Mouse (Mus musculus): ENCODE measurements around the gene Frmd4a. TPM values are rescaled to one million over a fixed set of nuclear protein-coding genes. Genes with fewer than 3 reads are reported as not detected.
A peak's percentile ranks its signal among the peaks of the same experiment; 100 is the strongest.

The Frmd4a gene
- polyA plus RNA-seq, 1 experiment from 2014 or later = 64.3 TPM

DNA sequence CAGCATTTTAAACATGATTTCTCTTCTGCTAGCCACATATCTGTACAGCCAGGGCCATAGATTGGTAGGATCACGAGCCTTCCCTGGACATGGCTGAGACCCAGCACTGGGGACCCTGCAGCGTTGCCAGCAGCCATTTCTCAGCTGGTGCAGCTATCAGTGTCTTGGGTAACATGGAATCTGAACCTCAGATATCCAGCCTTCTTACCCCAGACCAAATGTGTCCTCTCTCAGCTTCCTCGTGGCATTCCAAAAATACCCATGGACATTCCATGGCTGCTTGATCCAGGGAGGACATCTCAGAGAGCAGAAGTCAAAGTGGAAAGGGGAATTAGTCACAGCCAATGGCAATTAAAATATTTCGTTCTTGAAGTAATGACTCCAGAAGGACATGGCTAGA is 321.6 kb downstream of the Frmd4a start:
- Histone ChIP-seq H3K4me1 (peaks cover 62% of the 10 kb centered on the region), H3K36me3 (peaks cover 12% of the 10 kb centered on the region), H3K4me3 (no peak overlapping the region), H3K9me3 (replicated peaks) (no peaks in the 10 kb centered on the region), H3K27me3 (ENCODE audit: low read depth, poor library complexity, severe bottlenecking) (no peaks in the 10 kb centered on the region), H3K27ac (peak overlapping the region; percentile 72)
- DNase-seq (ENCODE audit: low spot score) = no peak
- WGBS = 65% methylated on average over 4 of the region's 4 CpGs

DNA sequence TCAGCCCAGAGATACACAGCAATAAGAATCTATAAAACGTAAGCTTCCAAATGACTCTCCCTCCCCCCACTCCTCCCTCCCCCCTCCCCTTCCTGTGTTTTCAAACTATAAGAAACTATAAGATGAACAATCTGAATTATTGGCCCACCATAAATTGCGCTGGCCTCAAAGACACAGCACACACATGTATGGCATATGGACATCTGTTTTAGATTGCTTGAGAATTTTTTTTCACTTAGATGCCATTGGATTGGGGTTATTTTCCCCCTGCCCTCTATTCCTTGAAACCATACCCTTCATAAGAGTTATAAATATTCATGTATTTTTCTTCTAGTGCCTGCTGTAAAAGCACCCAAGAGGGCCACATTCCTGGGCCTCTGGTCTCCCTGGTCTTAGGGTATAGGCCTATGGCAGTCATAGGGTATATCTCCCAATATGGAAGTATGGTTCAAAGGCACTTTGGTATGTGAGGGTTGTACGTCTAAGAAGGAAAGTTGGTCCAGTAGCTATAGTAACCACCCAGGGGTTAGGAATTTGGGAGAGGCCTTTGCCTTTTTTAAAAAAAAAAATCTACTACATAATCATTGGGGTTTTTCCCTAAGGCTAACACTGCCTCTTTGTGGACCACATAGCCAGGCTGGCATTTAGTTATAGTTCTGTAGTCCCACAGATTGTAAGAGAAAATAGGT is 322.2 kb downstream of the Frmd4a start:
- H3K4me1 ChIP-seq = peaks cover 58% of the 10 kb centered on the region
- H3K27ac ChIP-seq = peak overlapping the region; percentile 59
- no peak overlapping the region for H3K4me3 ChIP-seq
- 47% methylated on average over 3 of the region's 3 CpGs for WGBS
- H3K9me3 ChIP-seq (replicated peaks) = no peaks in the 10 kb centered on the region
- peaks cover 18% of the 10 kb centered on the region for H3K36me3 ChIP-seq
- H3K27me3 ChIP-seq (ENCODE audit: low read depth, poor library complexity, severe bottlenecking) = no peaks in the 10 kb centered on the region
- no peak for DNase-seq (ENCODE audit: low spot score)

DNA sequence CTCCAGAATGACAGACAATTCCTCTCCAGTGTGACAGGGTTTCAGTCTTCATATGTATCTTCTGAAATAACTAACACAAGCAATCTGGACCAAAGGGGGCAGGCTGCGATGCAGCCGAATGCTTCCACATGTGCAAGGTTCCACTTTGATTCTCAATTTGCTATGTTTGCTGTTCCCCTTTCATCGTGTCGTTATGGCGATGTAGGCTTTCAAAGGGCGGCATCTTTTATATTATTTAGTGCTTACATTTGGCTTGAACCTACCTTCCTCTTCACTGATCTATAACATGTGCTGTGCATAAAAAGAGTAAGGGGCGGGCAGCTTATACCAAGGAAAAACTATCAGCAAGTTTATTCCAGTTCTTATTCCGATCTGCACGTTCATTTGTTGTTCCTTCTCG is 322.9 kb downstream of the Frmd4a start:
- peaks cover 58% of the 10 kb centered on the region for H3K4me1 ChIP-seq
- H3K27ac ChIP-seq = peak overlapping the region; percentile 59
- H3K27me3 ChIP-seq (ENCODE audit: low read depth, poor library complexity, severe bottlenecking) = no peaks in the 10 kb centered on the region
- no peak overlapping the region for H3K4me3 ChIP-seq
- H3K9me3 ChIP-seq (replicated peaks) = no peaks in the 10 kb centered on the region
- H3K36me3 ChIP-seq = peaks cover 19% of the 10 kb centered on the region
- WGBS = 73% methylated on average over 10 of the region's 10 CpGs
- no peak for DNase-seq (ENCODE audit: low spot score)

- no peak for DNase-seq (ENCODE audit: low spot score)
- 77% methylated on average over 1 of the region's 1 CpGs for WGBS
- H3K36me3 ChIP-seq = peaks cover 19% of the 10 kb centered on the region
- H3K4me1 ChIP-seq = peaks cover 58% of the 10 kb centered on the region
- no peaks in the 10 kb centered on the region for H3K9me3 ChIP-seq (replicated peaks)
- H3K27me3 ChIP-seq (ENCODE audit: low read depth, poor library complexity, severe bottlenecking) = no peaks in the 10 kb centered on the region
- no peak overlapping the region for H3K27ac ChIP-seq
- no peak overlapping the region for H3K4me3 ChIP-seq
These were observed 323.6 kb downstream of the Frmd4a start for GRCm38 (mm10) chr2:4341141-4341540.

- H3K36me3 ChIP-seq = peaks cover 19% of the 10 kb centered on the region
- no peaks in the 10 kb centered on the region for H3K27me3 ChIP-seq (ENCODE audit: low read depth, poor library complexity, severe bottlenecking)
- 91% methylated on average over 7 of the region's 7 CpGs for WGBS
- H3K4me1 ChIP-seq = peaks cover 61% of the 10 kb centered on the region
- H3K27ac ChIP-seq = no peak overlapping the region
- no peak for DNase-seq (ENCODE audit: low spot score)
- H3K4me3 ChIP-seq = no peak overlapping the region
- H3K9me3 ChIP-seq (replicated peaks) = no peaks in the 10 kb centered on the region
These were observed 324.5 kb downstream of the Frmd4a start for GRCm38 (mm10) chr2:4342005-4342404.

DNA sequence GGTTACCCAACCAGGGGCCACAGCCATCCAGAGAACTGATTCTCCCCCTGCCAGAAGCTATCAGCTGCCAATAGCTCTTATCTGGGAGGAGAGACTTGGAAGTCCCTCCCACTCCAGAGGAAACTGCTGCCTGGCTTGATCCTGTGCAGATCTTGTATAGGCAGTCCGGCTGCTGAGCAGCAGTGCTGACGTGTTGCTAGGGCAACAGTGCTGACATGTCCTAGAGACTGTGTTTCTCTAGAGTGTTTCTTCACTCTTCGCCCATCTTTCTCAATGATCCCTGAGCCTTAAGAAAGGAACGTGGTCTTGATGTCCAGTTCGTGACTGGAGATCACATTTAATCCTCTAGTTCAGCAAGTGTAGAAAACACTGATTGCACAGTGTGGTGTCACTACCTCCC is 326.9 kb downstream of the Frmd4a start:
- WGBS = 94% methylated on average over 5 of the region's 5 CpGs
- Histone ChIP-seq H3K27ac (no peak overlapping the region), H3K4me1 (peaks cover 61% of the 10 kb centered on the region)

GRCm38 (mm10) chr2:4346232-4346631 is 328.7 kb downstream of the Frmd4a start:
- Histone ChIP-seq H3K36me3 (peaks cover 33% of the 10 kb centered on the region), H3K4me3 (no peak overlapping the region), H3K9me3 (replicated peaks) (no peaks in the 10 kb centered on the region), H3K4me1 (peaks cover 43% of the 10 kb centered on the region), H3K27ac (peak overlapping the region; percentile 51; the same call in 1 of the 2 replicates), H3K27me3 (ENCODE audit: low read depth, poor library complexity, severe bottlenecking) (no peaks in the 10 kb centered on the region)
- no peak for DNase-seq (ENCODE audit: low spot score)
- 72% methylated on average over 6 of the region's 6 CpGs for WGBS

More for the DNA sequence above, 326.9 kb downstream of the Frmd4a start:
- H3K9me3 ChIP-seq (replicated peaks) = no peaks in the 10 kb centered on the region
- peaks cover 25% of the 10 kb centered on the region for H3K36me3 ChIP-seq
- DNase-seq (ENCODE audit: low spot score) = no peak
- H3K4me3 ChIP-seq = no peak overlapping the region
- H3K27me3 ChIP-seq (ENCODE audit: low read depth, poor library complexity, severe bottlenecking) = no peaks in the 10 kb centered on the region

GRCm38 (mm10) chr2:4346953-4347352 is 329.4 kb downstream of the Frmd4a start:
- H3K27ac ChIP-seq = peak overlapping the region; percentile 3; the same call in 1 of the 2 replicates
- DNase-seq (ENCODE audit: low spot score) = no peak
- peaks cover 48% of the 10 kb centered on the region for H3K4me1 ChIP-seq
- peaks cover 26% of the 10 kb centered on the region for H3K36me3 ChIP-seq
- no peak overlapping the region for H3K4me3 ChIP-seq
- no peaks in the 10 kb centered on the region for H3K27me3 ChIP-seq (ENCODE audit: low read depth, poor library complexity, severe bottlenecking)
- 62% methylated on average over 1 of the region's 1 CpGs for WGBS
- no peaks in the 10 kb centered on the region for H3K9me3 ChIP-seq (replicated peaks)

- H3K27me3 ChIP-seq (ENCODE audit: low read depth, poor library complexity, severe bottlenecking) = no peaks in the 10 kb centered on the region
- no peak for DNase-seq (ENCODE audit: low spot score)
- H3K4me1 ChIP-seq = peaks cover 56% of the 10 kb centered on the region
- H3K36me3 ChIP-seq = peaks cover 26% of the 10 kb centered on the region
- H3K9me3 ChIP-seq (replicated peaks) = no peaks in the 10 kb centered on the region
- no peak overlapping the region for H3K4me3 ChIP-seq
- WGBS = 40% methylated on average over 3 of the region's 3 CpGs
- H3K27ac ChIP-seq = 0 out of 2 replicates have a peak overlapping the region, but pooled peaks have one; percentile 34
These were observed 330.3 kb downstream of the Frmd4a start for GRCm38 (mm10) chr2:4347782-4348181.

- no peak overlapping the region for H3K4me3 ChIP-seq
- peaks cover 25% of the 10 kb centered on the region for H3K36me3 ChIP-seq
- H3K27me3 ChIP-seq (ENCODE audit: low read depth, poor library complexity, severe bottlenecking) = no peaks in the 10 kb centered on the region
- peak overlapping the region; percentile 34; the same call in 1 of the 2 replicates for H3K27ac ChIP-seq
- no peaks in the 10 kb centered on the region for H3K9me3 ChIP-seq (replicated peaks)
- 36% methylated on average over 5 of the region's 5 CpGs for WGBS
- no peak for DNase-seq (ENCODE audit: low spot score)
- H3K4me1 ChIP-seq = peaks cover 60% of the 10 kb centered on the region
These were observed 331.0 kb downstream of the Frmd4a start for GRCm38 (mm10) chr2:4348509-4348908.

GRCm38 (mm10) chr2:4356812-4357384 is 339.4 kb downstream of the Frmd4a start:
- Histone ChIP-seq H3K27me3 (ENCODE audit: low read depth, poor library complexity, severe bottlenecking) (no peaks in the 10 kb centered on the region), H3K27ac (no peak overlapping the region), H3K4me1 (peaks cover 30% of the 10 kb centered on the region), H3K9me3 (replicated peaks) (no peaks in the 10 kb centered on the region), H3K4me3 (no peak overlapping the region), H3K36me3 (peaks cover 3% of the 10 kb centered on the region; the same call in 1 of the 2 replicates)
- WGBS = 89% methylated on average over 7 of the region's 7 CpGs
- no peak for DNase-seq (ENCODE audit: low spot score)

DNA sequence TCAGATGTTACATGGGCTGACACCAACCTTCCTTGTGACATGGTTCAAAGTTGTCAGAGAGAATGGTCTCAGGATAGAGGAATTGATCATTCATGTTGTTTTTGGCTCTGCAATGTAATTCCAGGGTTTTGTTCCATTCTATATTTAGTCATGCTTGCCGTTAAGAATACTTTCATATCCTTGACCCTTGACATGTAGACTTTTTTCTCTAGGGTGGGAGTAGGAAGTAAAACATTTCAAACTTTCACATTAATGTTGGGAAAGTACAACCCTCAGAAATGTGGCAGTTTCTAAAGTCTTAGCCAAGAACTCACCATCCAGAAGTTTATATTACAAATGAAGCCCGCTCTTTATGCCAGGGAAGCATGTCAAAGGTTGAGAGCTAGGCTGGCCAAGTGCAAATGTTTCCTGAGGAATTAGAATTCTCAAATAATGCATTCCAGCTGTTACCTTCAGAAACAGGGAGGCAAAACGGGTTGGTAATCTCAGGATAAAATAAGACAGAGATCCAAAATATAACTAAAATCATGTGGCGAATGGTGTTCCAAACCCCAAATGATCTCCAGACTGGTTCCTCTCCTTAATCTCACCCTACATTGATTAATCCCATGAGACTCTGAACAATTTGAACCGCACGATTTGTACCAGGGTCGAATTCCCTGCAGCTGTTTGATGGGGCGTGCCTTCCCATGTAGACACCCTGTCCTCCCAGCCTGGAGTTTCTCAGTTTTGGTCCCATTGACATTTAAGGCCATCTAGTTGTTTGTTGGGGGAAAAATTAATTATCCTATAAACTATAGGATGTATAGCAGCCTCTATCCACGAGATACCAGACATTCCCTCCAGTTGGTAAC is 344.7 kb downstream of the Frmd4a start:
- no peak for DNase-seq (ENCODE audit: low spot score)
- H3K27ac ChIP-seq = peak overlapping the region; percentile 5; the same call in 1 of the 2 replicates
- 56% methylated on average over 9 of the region's 9 CpGs for WGBS

DNA sequence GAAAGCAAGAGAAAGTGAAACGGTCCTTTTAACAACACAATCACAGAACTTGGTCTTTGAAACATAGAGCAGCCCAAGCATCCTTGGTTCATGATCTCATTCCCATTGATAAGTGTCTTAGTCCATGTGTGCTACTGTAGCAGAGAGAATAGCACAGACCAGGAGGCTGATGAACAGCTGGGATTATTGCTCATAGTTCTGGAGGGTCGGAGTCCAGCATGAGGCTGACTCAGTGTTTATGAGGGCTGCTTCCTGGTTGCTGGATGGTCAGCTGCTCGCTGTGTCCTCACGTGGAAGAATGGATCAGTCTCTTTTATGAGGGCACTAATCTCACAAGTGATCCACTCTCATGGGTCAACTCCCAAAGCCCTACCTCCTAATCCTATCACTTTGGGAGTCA is 347.4 kb downstream of the Frmd4a start:
- DNase-seq (ENCODE audit: low spot score) = no peak
- Histone ChIP-seq H3K27ac (no peak overlapping the region), H3K36me3 (peaks cover 14% of the 10 kb centered on the region), H3K4me3 (no peak overlapping the region), H3K4me1 (peaks cover 24% of the 10 kb centered on the region), H3K9me3 (replicated peaks) (no peaks in the 10 kb centered on the region), H3K27me3 (ENCODE audit: low read depth, poor library complexity, severe bottlenecking) (no peaks in the 10 kb centered on the region)
- 86% methylated on average over 4 of the region's 4 CpGs for WGBS

More for the DNA sequence above, 344.7 kb downstream of the Frmd4a start:
- Histone ChIP-seq H3K4me1 (peaks cover 21% of the 10 kb centered on the region), H3K36me3 (peaks cover 12% of the 10 kb centered on the region), H3K27me3 (ENCODE audit: low read depth, poor library complexity, severe bottlenecking) (no peaks in the 10 kb centered on the region), H3K4me3 (no peak overlapping the region), H3K9me3 (replicated peaks) (no peaks in the 10 kb centered on the region)

Measured in limb, embryonic 10.5 days (tissue).